Comparison of ENCODE assay signal across 19 mouse cellular contexts in genomic region chr15:31292627-31293026, GRCm38 (mm10).
DNase-seq lines count a peak whose midpoint lies in the region; ATAC-seq and TF ChIP-seq lines count a peak whose summit lies in the region.
"Had no signal": no experiment of that assay in that cellular context is flagged by ENCODE, and none has a peak within 500 bp of the region (broad histone marks: within the 10 kb centered on the region; RNA-seq: fewer than 3 reads in every experiment).

No protein-coding gene starts in this region.

- no peak for DNase-seq in intestine, embryonic 14.5 days (ENCODE audit: low spot score)
- peak; percentile 32 for DNase-seq in embryonic facial prominence, embryonic 10.5 days (ENCODE audit: low spot score)
- DNase-seq in heart, postnatal 0 days (ENCODE audit: low spot score) = peak; percentile 76
- DNase-seq in midbrain, embryonic 14.5 days = no peak
- DNase-seq in natural killer cell, adult 2 months (ENCODE audit: low spot score in 2 of 2) = no peak
- DNase-seq: cerebellum, adult 18-20 months; gastrocnemius, adult 2 months; lung, postnatal 4 days; thymus, postnatal 25 days had no signal

- no peak for TF ChIP-seq CTCF in intestine, postnatal 0 days (IDR thresholded peaks at IDR 0.05; ENCODE audit: low read depth)
- TF ChIP-seq CTCF in ES-Bruce4 (IDR thresholded peaks at IDR 0.05; ENCODE audit: low read depth, low read length) = no peak
- TF ChIP-seq CTCF in heart, postnatal 0 days (IDR thresholded peaks at IDR 0.05; ENCODE audit: low read depth) = no peak

- no peaks in the 10 kb centered on the region for H3K36me3 ChIP-seq in intestine, embryonic 14.5 days (ENCODE audit: control insufficient read depth, insufficient read depth, low read length)
- no peaks in the 10 kb centered on the region for H3K36me3 ChIP-seq in intestine, postnatal 0 days (ENCODE audit: control insufficient read depth, insufficient read depth)
- no peaks in the 10 kb centered on the region for H3K36me3 ChIP-seq in ES-Bruce4 (ENCODE audit: control insufficient read depth, insufficient read depth, low read length, poor library complexity, severe bottlenecking)
- no peaks in the 10 kb centered on the region for H3K36me3 ChIP-seq in embryonic facial prominence, embryonic 10.5 days (replicated peaks)
- H3K36me3 ChIP-seq in heart, postnatal 0 days (replicated peaks; ENCODE audit: control insufficient read depth, insufficient read depth, low read length) = no peaks in the 10 kb centered on the region
- no peaks in the 10 kb centered on the region for H3K36me3 ChIP-seq in midbrain, embryonic 14.5 days (ENCODE audit: control insufficient read depth, insufficient read depth, low read length)
- H3K36me3 ChIP-seq in hindbrain, embryonic 16.5 days (ENCODE audit: control insufficient read depth, insufficient read depth, low read length) = no peaks in the 10 kb centered on the region
- H3K36me3 ChIP-seq: embryonic facial prominence, embryonic 15.5 days; liver, embryonic 15.5 days; midbrain, embryonic 15.5 days; neural tube, embryonic 12.5 days; stomach, embryonic 15.5 days had no signal

- no peak for TF ChIP-seq POLR2A in ES-Bruce4 (IDR thresholded peaks at IDR 0.05; ENCODE audit: insufficient read depth, low read length)

- no peak overlapping the region for H3K4me2 ChIP-seq in intestine, embryonic 14.5 days (ENCODE audit: low read length)
- no peak overlapping the region for H3K4me2 ChIP-seq in intestine, postnatal 0 days (replicated peaks; ENCODE audit: low read depth)
- no peak overlapping the region for H3K4me2 ChIP-seq in heart, postnatal 0 days (ENCODE audit: low read depth, low read length)
- no peak overlapping the region for H3K4me2 ChIP-seq in midbrain, embryonic 14.5 days (ENCODE audit: low read length)
- no peak overlapping the region for H3K4me2 ChIP-seq in hindbrain, embryonic 16.5 days (ENCODE audit: low read length)
- H3K4me2 ChIP-seq: embryonic facial prominence, embryonic 15.5 days; forebrain, embryonic 13.5 days; liver, embryonic 15.5 days; midbrain, embryonic 15.5 days; neural tube, embryonic 12.5 days; stomach, embryonic 15.5 days had no signal

- 0 out of 2 replicates have a peak, but pooled peaks have one; percentile 40 for ATAC-seq in intestine, embryonic 14.5 days (replicated peaks; ENCODE audit: low FRiP score, low TSS enrichment, low read depth)
- no peak for ATAC-seq in intestine, postnatal 0 days
- ATAC-seq in heart, postnatal 0 days (ENCODE audit: insufficient read depth, low read depth) = peak; percentile 96
- ATAC-seq in midbrain, embryonic 14.5 days (ENCODE audit: low FRiP score, low TSS enrichment) = no peak; the same call in 1 of the 2 replicates
- ATAC-seq in hindbrain, embryonic 16.5 days = no peak
- ATAC-seq: forebrain, embryonic 13.5 days; intestine, embryonic 16.5 days; midbrain, embryonic 15.5 days had no signal

- peak; percentile 85 for TF ChIP-seq EP300 in ES-Bruce4 (IDR thresholded peaks at IDR 0.05; ENCODE audit: insufficient read depth, low read depth, low read length)
- no peak; the same call in 1 of the 2 replicates for TF ChIP-seq EP300 in heart, postnatal 0 days (IDR thresholded peaks at IDR 0.05; ENCODE audit: low read depth)

- H3K9ac ChIP-seq in intestine, embryonic 14.5 days (ENCODE audit: low read length) = no peak overlapping the region
- no peak overlapping the region for H3K9ac ChIP-seq in intestine, postnatal 0 days (ENCODE audit: low read depth, low read length)
- H3K9ac ChIP-seq in ES-Bruce4 (ENCODE audit: low read depth, poor library complexity, severe bottlenecking) = no peak overlapping the region
- no peak overlapping the region for H3K9ac ChIP-seq in heart, postnatal 0 days (replicated peaks; ENCODE audit: low read depth, low read length)
- no peak overlapping the region for H3K9ac ChIP-seq in midbrain, embryonic 14.5 days (replicated peaks; ENCODE audit: low read length)
- no peak overlapping the region for H3K9ac ChIP-seq in hindbrain, embryonic 16.5 days (ENCODE audit: low read depth, low read length)
- H3K9ac ChIP-seq: embryonic facial prominence, embryonic 15.5 days; forebrain, embryonic 13.5 days; liver, embryonic 15.5 days; midbrain, embryonic 15.5 days; neural tube, embryonic 12.5 days; stomach, embryonic 15.5 days had no signal

- no peak overlapping the region for H3K27ac ChIP-seq in intestine, embryonic 14.5 days (ENCODE audit: low read depth)
- no peak overlapping the region for H3K27ac ChIP-seq in intestine, postnatal 0 days (ENCODE audit: low read depth, low read length)
- H3K27ac ChIP-seq in ES-Bruce4 (ENCODE audit: insufficient read depth, low read length) = no peak overlapping the region
- H3K27ac ChIP-seq in embryonic facial prominence, embryonic 10.5 days (replicated peaks) = peak overlapping the region; percentile 40; the same call in 1 of the 2 replicates
- peak overlapping the region; percentile 80 for H3K27ac ChIP-seq in heart, postnatal 0 days (ENCODE audit: low read depth)
- H3K27ac ChIP-seq in midbrain, embryonic 14.5 days (replicated peaks; ENCODE audit: low read depth, low read length) = no peak overlapping the region
- no peak overlapping the region for H3K27ac ChIP-seq in hindbrain, embryonic 16.5 days (ENCODE audit: low read depth, low read length)
- H3K27ac ChIP-seq: embryonic facial prominence, embryonic 15.5 days; forebrain, embryonic 13.5 days; gastrocnemius, adult 2 months; liver, embryonic 15.5 days; midbrain, embryonic 15.5 days; neural tube, embryonic 12.5 days; stomach, embryonic 15.5 days had no signal

- peaks cover 20% of the 10 kb centered on the region for H3K27me3 ChIP-seq in intestine, embryonic 14.5 days (replicated peaks; ENCODE audit: control insufficient read depth, insufficient read depth, low read length)
- H3K27me3 ChIP-seq in intestine, postnatal 0 days (replicated peaks; ENCODE audit: control insufficient read depth, insufficient read depth, low read length) = peaks cover 18% of the 10 kb centered on the region
- no peaks in the 10 kb centered on the region for H3K27me3 ChIP-seq in ES-Bruce4 (ENCODE audit: control insufficient read depth, insufficient read depth, low read length, poor library complexity, severe bottlenecking)
- H3K27me3 ChIP-seq in embryonic facial prominence, embryonic 10.5 days (replicated peaks; ENCODE audit: low read depth, poor library complexity, severe bottlenecking) = peaks cover 34% of the 10 kb centered on the region
- peaks cover 7% of the 10 kb centered on the region; the same call in 1 of the 2 replicates for H3K27me3 ChIP-seq in heart, postnatal 0 days (ENCODE audit: control insufficient read depth, insufficient read depth, low read length)
- H3K27me3 ChIP-seq in midbrain, embryonic 14.5 days (ENCODE audit: control insufficient read depth, insufficient read depth, low read length) = peaks cover 15% of the 10 kb centered on the region; the same call in 1 of the 2 replicates
- H3K27me3 ChIP-seq in hindbrain, embryonic 16.5 days (replicated peaks; ENCODE audit: control insufficient read depth, insufficient read depth, low read length) = no peaks in the 10 kb centered on the region

- H3K4me1 ChIP-seq in intestine, embryonic 14.5 days (replicated peaks; ENCODE audit: control insufficient read depth, insufficient read depth, low read length) = peaks cover 5% of the 10 kb centered on the region; the same call in 1 of the 2 replicates
- no peaks in the 10 kb centered on the region for H3K4me1 ChIP-seq in intestine, postnatal 0 days (replicated peaks; ENCODE audit: control insufficient read depth, insufficient read depth, low read length)
- H3K4me1 ChIP-seq in ES-Bruce4 (ENCODE audit: control insufficient read depth, insufficient read depth, low read length) = peaks cover 8% of the 10 kb centered on the region
- H3K4me1 ChIP-seq in embryonic facial prominence, embryonic 10.5 days = peaks cover 33% of the 10 kb centered on the region
- peaks cover 18% of the 10 kb centered on the region for H3K4me1 ChIP-seq in heart, postnatal 0 days (ENCODE audit: control insufficient read depth, insufficient read depth)
- peaks cover 3% of the 10 kb centered on the region; the same call in 1 of the 2 replicates for H3K4me1 ChIP-seq in midbrain, embryonic 14.5 days (ENCODE audit: control insufficient read depth, insufficient read depth, low read length)
- peaks cover 5% of the 10 kb centered on the region for H3K4me1 ChIP-seq in hindbrain, embryonic 16.5 days (ENCODE audit: control insufficient read depth, insufficient read depth, low read depth, low read length)
- H3K4me1 ChIP-seq: liver, embryonic 15.5 days had no signal

- H3K9me3 ChIP-seq in intestine, embryonic 14.5 days (ENCODE audit: control insufficient read depth, low read length) = no peaks in the 10 kb centered on the region
- H3K9me3 ChIP-seq in intestine, postnatal 0 days (ENCODE audit: control insufficient read depth) = no peaks in the 10 kb centered on the region
- no peaks in the 10 kb centered on the region for H3K9me3 ChIP-seq in ES-Bruce4 (replicated peaks; ENCODE audit: control insufficient read depth, insufficient read depth, low read length, poor library complexity, severe bottlenecking)
- H3K9me3 ChIP-seq in embryonic facial prominence, embryonic 10.5 days = no peaks in the 10 kb centered on the region
- H3K9me3 ChIP-seq in heart, postnatal 0 days (replicated peaks; ENCODE audit: control insufficient read depth, low read length) = no peaks in the 10 kb centered on the region
- H3K9me3 ChIP-seq in midbrain, embryonic 14.5 days (ENCODE audit: control insufficient read depth, low read length) = no peaks in the 10 kb centered on the region
- H3K9me3 ChIP-seq in hindbrain, embryonic 16.5 days (ENCODE audit: control insufficient read depth, low read length) = no peaks in the 10 kb centered on the region
- H3K9me3 ChIP-seq: embryonic facial prominence, embryonic 15.5 days; forebrain, embryonic 13.5 days; liver, embryonic 15.5 days; midbrain, embryonic 15.5 days; neural tube, embryonic 12.5 days; stomach, embryonic 15.5 days had no signal

- WGBS in intestine, embryonic 14.5 days = 14% methylated on average over 3 of the region's 3 CpGs
- 26% methylated on average over 3 of the region's 3 CpGs for WGBS in intestine, postnatal 0 days
- WGBS in embryonic facial prominence, embryonic 10.5 days = 24% methylated on average over 3 of the region's 3 CpGs
- WGBS in heart, postnatal 0 days = 18% methylated on average over 3 of the region's 3 CpGs
- 58% methylated on average over 3 of the region's 3 CpGs for WGBS in midbrain, embryonic 14.5 days
- 66% methylated on average over 3 of the region's 3 CpGs for WGBS in hindbrain, embryonic 16.5 days

- H3K4me3 ChIP-seq in intestine, embryonic 14.5 days (ENCODE audit: low read depth, low read length) = no peak overlapping the region
- H3K4me3 ChIP-seq in intestine, postnatal 0 days (ENCODE audit: low read depth, low read length) = no peak overlapping the region
- H3K4me3 ChIP-seq in ES-Bruce4 (ENCODE audit: low read depth, low read length) = no peak overlapping the region
- no peak overlapping the region for H3K4me3 ChIP-seq in embryonic facial prominence, embryonic 10.5 days
- no peak overlapping the region for H3K4me3 ChIP-seq in heart, postnatal 0 days (ENCODE audit: low read depth, low read length)
- H3K4me3 ChIP-seq in midbrain, embryonic 14.5 days (replicated peaks; ENCODE audit: low read depth, low read length) = no peak overlapping the region
- H3K4me3 ChIP-seq in hindbrain, embryonic 16.5 days (ENCODE audit: low read length) = no peak overlapping the region
- H3K4me3 ChIP-seq: embryonic facial prominence, embryonic 15.5 days; forebrain, embryonic 13.5 days; gastrocnemius, adult 2 months; liver, embryonic 15.5 days; midbrain, embryonic 15.5 days; neural tube, embryonic 12.5 days; stomach, embryonic 15.5 days had no signal

Comparison
In these comparisons a context has a peak if more than half of its experiments do, and no peak if none do; other contexts are left out.
1. ATAC-seq: peak in intestine, embryonic 14.5 days (single experiment) and heart, postnatal 0 days (single experiment); none in intestine, postnatal 0 days (single experiment), midbrain, embryonic 14.5 days (single experiment) and hindbrain, embryonic 16.5 days (single experiment).
2. DNase-seq: peak in embryonic facial prominence, embryonic 10.5 days (single experiment) and heart, postnatal 0 days (single experiment); none in intestine, embryonic 14.5 days (single experiment), midbrain, embryonic 14.5 days (single experiment) and natural killer cell, adult 2 months (0 of 2).
3. H3K27ac ChIP-seq: peak in embryonic facial prominence, embryonic 10.5 days (single experiment) and heart, postnatal 0 days (single experiment); none in intestine, embryonic 14.5 days (single experiment), intestine, postnatal 0 days (single experiment), ES-Bruce4 (single experiment), midbrain, embryonic 14.5 days (single experiment) and hindbrain, embryonic 16.5 days (single experiment).